Mouse (Mus musculus) cerebral cortex, adult 2 months (tissue): ENCODE results near the gene Scnn1a.

Experiments
- WGBS: fragments of 180-500 bp; shearing (Covaris S2); methylation state at CpG from one replicate; pipeline ENCODE4 v1.1.7; 2018; 5-methylcytosine and 5-hydroxymethylcytosine counted together

Scnn1a gene

DNA sequence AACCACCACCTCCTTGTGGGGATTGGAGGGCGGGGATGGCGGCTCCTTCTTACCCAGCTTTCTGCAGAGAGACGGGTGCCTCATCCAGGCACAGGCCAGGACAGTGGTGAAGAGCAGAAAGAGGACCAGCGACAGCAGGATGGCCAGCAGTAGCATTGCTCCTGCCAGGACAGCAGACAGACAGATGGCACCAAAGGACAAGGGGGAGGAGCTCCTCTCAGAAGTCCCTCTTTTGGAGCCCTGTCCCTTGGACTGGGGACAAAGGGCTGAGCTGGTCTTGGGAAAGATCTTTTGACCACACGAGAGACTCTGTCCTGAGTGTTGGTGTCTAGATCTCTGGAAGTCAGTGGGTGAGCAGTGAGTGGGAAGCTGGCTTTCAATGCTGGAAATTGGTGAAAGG lies 11.1 kb upstream of the Scnn1a start:
- 84% methylated on average over 5 of the region's 5 CpGs for WGBS

DNA sequence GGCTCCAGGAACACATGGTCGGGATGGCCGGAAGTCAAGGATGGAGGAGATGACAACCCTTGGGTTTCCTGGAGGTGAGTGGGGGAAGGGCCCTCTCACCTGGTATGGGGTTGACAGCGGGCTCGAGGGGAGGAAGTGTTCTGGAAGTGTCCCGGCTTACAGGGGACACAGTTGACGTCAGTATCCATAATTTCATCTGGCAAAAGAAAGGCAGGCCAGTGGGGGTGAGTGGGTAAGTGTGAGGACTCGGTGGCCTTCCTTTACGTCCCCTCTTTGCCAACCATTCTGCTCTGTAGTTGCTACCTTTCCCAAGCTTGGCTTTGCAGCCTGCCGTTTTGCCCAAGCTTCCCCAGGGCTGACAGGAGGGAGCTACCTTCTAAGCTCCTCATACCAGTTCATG lies 8.3 kb upstream of the Scnn1a start:
- 87% methylated on average over 9 of the region's 9 CpGs for WGBS

- WGBS: 75% methylated on average over 22 of the region's 22 CpGs
Measured at GRCm38 (mm10) chr6:125312581-125313355, 7.7 kb upstream of the Scnn1a start.

DNA sequence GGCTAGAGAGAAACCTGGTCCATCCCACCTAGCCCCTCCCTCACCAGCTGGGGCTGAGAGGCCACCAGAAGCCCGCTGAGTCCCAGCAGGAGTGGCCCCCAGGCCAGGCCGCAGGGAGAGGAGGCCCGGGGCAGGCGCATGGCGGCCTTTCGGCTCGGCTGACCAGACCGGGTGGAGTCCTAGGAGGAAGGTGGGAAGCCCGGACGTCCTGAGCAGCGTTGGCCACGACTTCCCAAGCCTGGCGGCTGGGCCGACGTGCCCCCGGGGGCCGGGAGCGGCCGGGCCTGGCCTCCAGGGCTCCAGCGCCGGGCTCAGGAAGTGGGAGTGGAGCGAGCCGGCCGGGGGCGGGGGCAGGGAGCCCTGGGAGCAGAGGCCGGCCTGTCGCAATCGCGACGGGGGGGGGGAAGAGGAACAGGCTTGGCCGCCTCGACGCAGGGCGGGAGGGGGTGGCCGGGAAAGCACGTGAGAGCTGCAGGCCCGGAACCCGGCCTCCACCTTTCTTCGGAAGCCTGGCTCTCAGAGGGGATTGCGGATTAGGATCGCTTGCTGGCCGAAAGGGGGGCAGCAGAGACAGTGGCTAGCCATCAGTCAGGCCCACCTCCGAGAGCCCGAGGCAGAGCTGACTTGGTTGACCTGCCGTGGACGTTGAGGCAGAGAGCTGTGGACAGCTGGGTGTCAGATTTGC lies 6.8 kb upstream of the Scnn1a start, which contains the start of gene Ltbr:
Ltbr (minus strand) TSS at position 340 of the 685 bp plus-strand sequence.
- 15% methylated on average over 46 of the region's 46 CpGs for WGBS

GRCm38 (mm10) chr6:125314231-125314563 lies 6.3 kb upstream of the Scnn1a start:
- WGBS: 42% methylated on average over 7 of the region's 7 CpGs

DNA sequence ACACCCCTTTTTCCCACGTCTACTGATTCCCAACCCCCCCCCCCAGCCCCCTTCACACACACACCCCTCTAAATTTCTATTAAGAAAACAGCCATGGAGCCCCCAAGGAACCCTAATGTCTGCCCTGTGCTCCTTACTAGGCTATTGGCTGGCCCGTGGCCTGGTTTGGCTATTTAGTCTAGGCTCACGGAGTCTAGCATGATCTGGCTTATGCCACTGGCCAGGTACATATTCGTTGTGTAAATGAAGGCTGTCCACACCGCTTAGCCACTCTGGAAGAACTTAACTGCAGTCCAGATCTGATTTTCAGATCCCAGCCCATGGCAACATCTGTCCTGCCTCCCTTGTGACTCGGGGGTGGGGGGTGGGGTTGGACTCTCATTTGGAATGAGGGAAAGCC lies 5.7 kb upstream of the Scnn1a start:
- WGBS: 86% methylated on average over 6 of the region's 6 CpGs

DNA sequence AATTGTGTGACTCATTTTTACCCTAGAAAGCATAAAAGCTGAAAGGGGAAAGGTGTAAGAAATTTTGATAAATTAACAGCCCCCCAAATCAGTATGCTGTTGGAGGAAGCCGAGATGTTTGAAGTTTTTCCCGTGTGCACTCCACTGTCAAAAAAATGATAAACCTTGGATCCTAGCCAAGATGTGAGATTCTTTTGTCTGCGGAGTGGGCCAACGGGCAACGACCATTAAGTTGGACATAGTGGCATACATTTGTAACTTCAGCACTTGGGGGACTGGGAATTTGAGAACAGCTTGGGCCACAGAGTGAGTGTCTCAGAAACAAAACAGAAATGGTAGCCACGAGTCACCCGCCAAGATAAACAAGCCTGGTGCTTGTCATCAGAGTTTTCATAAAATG lies 3.4 kb upstream of the Scnn1a start:
- 76% methylated on average over 7 of the region's 7 CpGs for WGBS

DNA sequence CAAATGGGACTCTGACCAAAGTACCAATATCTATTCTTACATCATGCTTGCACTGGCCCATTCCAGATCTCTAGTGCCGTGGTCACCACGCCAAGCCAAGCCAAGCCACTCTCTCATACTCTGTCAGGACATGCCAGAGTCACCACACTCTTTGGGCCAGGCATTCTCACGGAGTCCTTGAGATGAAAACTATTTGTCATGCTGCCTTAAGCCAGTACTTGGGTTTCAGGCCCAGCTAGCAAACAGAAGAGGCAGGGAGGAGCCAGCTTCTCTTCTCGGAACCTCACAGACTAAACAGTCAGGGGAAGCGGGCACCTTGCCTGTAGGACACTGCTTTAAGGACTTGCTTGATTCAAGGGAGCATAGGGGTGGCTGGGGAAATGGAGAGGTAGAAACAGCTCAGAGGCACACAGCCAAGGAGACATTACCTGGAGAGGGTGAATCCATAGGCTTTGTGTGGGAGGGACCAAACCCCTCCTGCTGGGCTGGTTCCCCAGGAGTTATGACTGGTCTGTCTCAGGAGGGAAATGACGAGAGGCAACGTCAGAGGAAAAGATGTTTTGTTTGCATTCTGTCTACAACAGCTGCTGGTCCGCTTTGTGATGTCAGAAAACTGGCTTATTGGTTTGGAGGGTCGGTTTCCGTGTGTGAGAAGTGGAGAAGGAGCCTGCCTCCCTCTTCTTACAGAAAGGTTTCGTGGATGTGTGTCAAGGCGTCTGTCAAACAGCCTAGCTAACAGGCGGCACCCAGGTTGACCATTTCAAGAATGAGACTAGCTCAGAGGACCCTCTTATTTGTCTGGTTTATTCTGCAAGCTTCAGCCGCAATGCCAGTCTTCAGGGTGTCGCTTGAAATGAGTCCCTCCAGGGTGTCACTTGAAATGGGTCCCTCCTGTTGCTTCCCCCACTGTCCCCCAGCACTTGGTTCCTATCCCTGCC lies 1.2 kb upstream of the Scnn1a start:
- 74% methylated on average over 15 of the region's 15 CpGs for WGBS

- WGBS: 25% methylated on average over 26 of the region's 26 CpGs
Measured at GRCm38 (mm10) chr6:125321114-125321855, 826 bp downstream of the Scnn1a start.

DNA sequence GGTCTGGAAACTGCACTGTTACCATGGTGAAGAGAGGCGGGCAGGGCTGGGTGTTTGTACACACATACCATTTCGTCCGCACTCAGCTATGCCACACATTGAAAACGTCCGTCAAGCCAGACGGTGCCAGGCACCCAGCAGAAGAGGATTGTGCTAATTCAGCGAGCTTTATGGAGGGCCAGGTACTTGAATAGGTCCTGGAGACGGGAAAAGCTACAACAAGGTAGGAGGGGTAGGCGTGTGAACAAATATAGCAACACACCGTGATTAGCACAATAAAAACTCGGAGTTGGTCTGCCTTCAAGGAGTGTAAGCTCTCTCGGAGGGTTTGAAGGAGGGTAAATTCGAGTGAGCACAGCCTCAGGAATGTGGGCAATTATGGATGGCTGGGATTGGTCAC lies 2.3 kb downstream of the Scnn1a start:
- 42% methylated on average over 13 of the region's 13 CpGs for WGBS

GRCm38 (mm10) chr6:125323547-125323946 lies 3.1 kb downstream of the Scnn1a start:
- WGBS: 87% methylated on average over 6 of the region's 6 CpGs

- 84% methylated on average over 6 of the region's 6 CpGs for WGBS
Measured at GRCm38 (mm10) chr6:125325337-125325736, 4.9 kb downstream of the Scnn1a start.

GRCm38 (mm10) chr6:125328243-125328642 lies 7.8 kb downstream of the Scnn1a start:
- WGBS: 87% methylated on average over 5 of the region's 5 CpGs

DNA sequence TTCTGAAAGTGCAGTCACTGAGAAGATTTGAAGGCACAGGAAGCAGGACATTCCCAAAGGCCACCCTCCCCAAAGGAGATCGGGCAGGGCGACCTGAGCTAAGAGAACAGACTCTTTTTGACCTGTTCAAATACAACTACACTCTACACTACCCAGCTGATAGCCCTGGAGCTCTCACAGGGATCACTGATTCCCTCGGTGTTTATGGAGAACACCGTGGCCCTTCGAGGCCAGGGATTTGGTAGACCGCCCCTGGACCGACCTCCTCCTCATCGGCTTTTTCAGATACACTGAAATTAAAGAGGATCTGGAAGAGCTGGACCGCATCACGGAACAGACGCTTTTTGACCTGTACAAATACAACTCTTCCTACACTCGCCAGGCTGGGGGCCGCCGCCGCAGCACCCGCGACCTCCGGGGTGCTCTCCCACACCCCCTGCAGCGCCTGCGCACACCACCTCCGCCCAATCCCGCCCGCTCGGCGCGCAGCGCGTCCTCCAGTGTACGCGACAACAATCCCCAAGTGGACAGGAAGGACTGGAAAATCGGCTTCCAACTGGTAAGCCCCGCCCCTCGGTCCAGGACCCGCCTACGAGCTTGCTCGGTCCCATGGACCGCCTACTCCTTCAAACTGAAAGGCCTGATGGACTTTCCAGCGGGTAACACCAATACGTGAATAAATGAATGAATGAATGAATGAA lies 10.3 kb downstream of the Scnn1a start:
- WGBS: 3% methylated on average over 39 of the region's 39 CpGs

GRCm38 (mm10) chr6:125333112-125333899 lies 12.8 kb downstream of the Scnn1a start:
- WGBS: 84% methylated on average over 14 of the region's 14 CpGs

GRCm38 (mm10) chr6:125334356-125334755 lies 13.9 kb downstream of the Scnn1a start:
- WGBS: 69% methylated on average over 2 of the region's 2 CpGs

DNA sequence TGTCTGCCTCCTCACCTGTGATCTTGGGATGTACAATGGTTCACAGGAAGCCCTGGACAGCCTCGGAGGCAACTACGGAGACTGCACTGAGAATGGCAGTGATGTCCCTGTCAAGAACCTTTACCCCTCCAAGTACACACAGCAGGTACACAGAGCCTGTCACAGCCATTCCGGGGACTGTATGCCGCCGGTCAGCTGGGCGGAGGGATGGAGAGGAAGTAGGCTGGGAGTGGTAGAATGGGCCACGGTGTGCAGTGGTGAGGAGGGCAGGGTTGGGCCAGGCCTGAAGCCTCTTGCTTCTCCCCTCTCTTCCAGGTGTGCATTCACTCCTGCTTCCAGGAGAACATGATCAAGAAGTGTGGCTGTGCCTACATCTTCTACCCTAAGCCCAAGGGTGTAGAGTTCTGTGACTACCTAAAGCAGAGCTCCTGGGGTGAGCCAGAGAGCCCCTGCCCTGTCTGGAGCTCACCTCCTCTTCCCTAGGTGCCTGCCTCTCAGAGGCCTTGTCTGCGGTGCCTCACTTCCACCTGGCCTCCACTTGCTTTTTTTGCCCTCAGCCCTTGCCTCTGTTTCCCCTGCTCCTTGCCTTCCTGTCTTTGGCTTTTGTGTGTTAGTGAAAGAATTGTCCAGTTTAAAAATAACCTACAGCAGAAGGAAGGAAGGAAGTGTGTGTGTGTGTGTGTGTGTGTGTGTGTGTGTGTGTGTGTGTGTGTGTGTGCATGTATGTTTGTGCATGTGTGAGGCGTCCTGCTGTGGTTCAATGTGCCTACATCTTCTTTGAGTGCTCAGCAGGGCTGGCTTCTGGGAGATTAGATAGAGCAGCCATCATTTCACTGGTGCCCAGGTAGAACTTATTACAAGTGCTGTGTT lies 18.6 kb downstream of the Scnn1a start:
- 85% methylated on average over 9 of the region's 9 CpGs for WGBS

DNA sequence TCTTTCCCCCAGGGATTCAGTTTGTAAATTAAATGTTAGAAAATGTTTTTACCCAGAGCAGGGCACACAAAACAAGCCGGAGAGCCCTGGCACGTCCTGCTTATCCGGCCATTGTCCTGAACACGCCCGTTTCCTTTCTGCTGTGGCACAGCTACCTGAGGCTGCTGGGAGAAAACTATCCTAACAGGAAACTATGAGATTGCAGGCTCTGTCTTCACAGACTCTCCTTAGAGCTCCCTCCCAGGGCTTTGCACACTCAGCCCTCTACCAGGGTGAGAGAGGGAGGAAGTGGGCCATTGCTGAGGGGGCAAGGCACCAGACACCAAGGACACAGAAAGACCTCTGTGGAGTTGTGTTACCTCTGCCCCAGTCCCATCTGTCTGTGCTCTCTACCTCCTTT lies 19.8 kb downstream of the Scnn1a start:
- 66% methylated on average over 5 of the region's 5 CpGs for WGBS

DNA sequence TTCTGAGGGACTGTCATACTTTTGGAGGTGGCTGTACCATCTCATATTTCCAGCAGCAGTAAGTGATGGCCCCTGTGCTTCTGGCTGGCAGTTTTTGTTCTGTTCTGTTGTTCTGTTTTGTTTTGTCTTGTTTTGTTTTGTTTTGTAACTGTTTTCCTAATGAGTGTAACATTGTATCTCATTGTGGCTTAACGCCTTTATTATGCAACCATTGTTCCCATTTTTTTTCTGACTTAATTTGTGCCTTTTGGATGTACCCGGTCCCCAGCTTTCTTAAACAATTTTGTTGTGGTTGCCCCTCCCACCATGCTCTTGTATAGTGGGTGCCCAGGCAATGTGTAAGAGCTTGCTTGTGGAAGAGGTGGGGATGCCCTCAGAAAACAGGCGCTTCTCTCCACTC lies 21.7 kb downstream of the Scnn1a start:
- 71% methylated on average over 3 of the region's 3 CpGs for WGBS
